Mouse (Mus musculus): ENCODE measurements around the gene Usp54. TPM values are rescaled to one million over a fixed set of nuclear protein-coding genes. Genes with fewer than 3 reads are reported as not detected.

Gene Usp54
- polyA plus RNA-seq, 1 experiment from 2014 or later = 1.6 TPM

GRCm38 (mm10) chr14:20508424-20508823, 132.4 kb downstream of the Usp54 start:
- DNase-seq (ENCODE audit: low spot score) = no peak

- DNase-seq (ENCODE audit: low spot score) = no peak
Measured at GRCm38 (mm10) chr14:20502966-20503365, 137.9 kb downstream of the Usp54 start.

GRCm38 (mm10) chr14:20499982-20500381, 140.9 kb downstream of the Usp54 start:
- DNase-seq (ENCODE audit: low spot score) = no peak

Small RNA genes within 50 kb of the gene (microRNA-seq; reads per million reads assigned to microRNA genes)
- 1.2 reads per million for gene Mir6946 (ENCODE audit: borderline number of aligned reads)

Other genes with a start within 250 kb of the Usp54 start
- 111 and 121 TPM in 2 replicates for gene Mrps16, start 247.4 kb downstream of the Usp54 start, polyA plus RNA-seq (2015; fragmentation: Nextera tagmentation; extraction: Ambion mirVana)
- gene Cfap70, start 188.8 kb downstream of the Usp54 start, polyA plus RNA-seq (2015; fragmentation: Nextera tagmentation; extraction: Ambion mirVana) = 0.07 and 0.27 TPM in 2 replicates
- gene Anxa7, start 160.9 kb downstream of the Usp54 start, polyA plus RNA-seq (2015; fragmentation: Nextera tagmentation; extraction: Ambion mirVana) = 43.5 and 47.3 TPM in 2 replicates
- 1.4 and 1.9 TPM in 2 replicates for gene Mss51, start 144.2 kb downstream of the Usp54 start, polyA plus RNA-seq (2015; fragmentation: Nextera tagmentation; extraction: Ambion mirVana)
- 52.8 and 65.4 TPM in 2 replicates for gene Ppp3cb, start 94.5 kb downstream of the Usp54 start, polyA plus RNA-seq (2015; fragmentation: Nextera tagmentation; extraction: Ambion mirVana)
- gene Myoz1, start 15.5 kb upstream of the Usp54 start, polyA plus RNA-seq (2015; fragmentation: Nextera tagmentation; extraction: Ambion mirVana) = 0.52 and 0.59 TPM in 2 replicates
- 0.22 and 0.30 TPM in 2 replicates for gene Synpo2l, start 27.3 kb upstream of the Usp54 start, polyA plus RNA-seq (2015; fragmentation: Nextera tagmentation; extraction: Ambion mirVana)
- gene Sec24c, start 33.2 kb upstream of the Usp54 start, polyA plus RNA-seq (2015; fragmentation: Nextera tagmentation; extraction: Ambion mirVana) = 52.2 and 56.8 TPM in 2 replicates
- 12.2 and 13.3 TPM in 2 replicates for gene Fut11, start 53.9 kb upstream of the Usp54 start, polyA plus RNA-seq (2015; fragmentation: Nextera tagmentation; extraction: Ambion mirVana)
- 235 and 256 TPM in 2 replicates for gene Chchd1, start 61.9 kb upstream of the Usp54 start, polyA plus RNA-seq (2015; fragmentation: Nextera tagmentation; extraction: Ambion mirVana)
- gene Zswim8, start 66.5 kb upstream of the Usp54 start, polyA plus RNA-seq (2015; fragmentation: Nextera tagmentation; extraction: Ambion mirVana) = 11.3 and 16.1 TPM in 2 replicates
- gene Ndst2, start 93.5 kb upstream of the Usp54 start, polyA plus RNA-seq (2015; fragmentation: Nextera tagmentation; extraction: Ambion mirVana) = 9.2 and 9.8 TPM in 2 replicates
- gene Camk2g, start 153.0 kb upstream of the Usp54 start, polyA plus RNA-seq (2015; fragmentation: Nextera tagmentation; extraction: Ambion mirVana) = 53.2 and 56.4 TPM in 2 replicates
- 3.5 and 3.7 TPM in 2 replicates for gene Plau, start 195.6 kb upstream of the Usp54 start, polyA plus RNA-seq (2015; fragmentation: Nextera tagmentation; extraction: Ambion mirVana)

Data from thymus, postnatal 0 days (tissue).